Mouse (Mus musculus): ENCODE measurements at regions not wholly inside any gene's neighbourhood (a gene's known extent, or its start where the extent isn't known, plus 50 kb on each side); places are given as distances from the start of the nearest gene placed in this dataset.
A peak's percentile ranks its signal among the peaks of the same experiment; 100 is the strongest.
"Not testable (repeated sequence)": the region's sequence is repeated elsewhere in the genome, so short reads cannot be mapped to it uniquely, and the experiment has no call there.

- H3K36me3 ChIP-seq (replicated peaks; ENCODE audit: control insufficient read depth, insufficient read depth, low read depth, low read length) = no peaks in the 10 kb centered on the region
- WGBS = 39% methylated on average over 4 of the region's 4 CpGs
These were observed 165.9 kb upstream of the Tab2 start for GRCm38 (mm10) chr10:8121895-8122294.

GRCm38 (mm10) chr10:8116821-8117220 is 160.8 kb upstream of the Tab2 start:
- 88% methylated on average over 8 of the region's 8 CpGs for WGBS
- Histone ChIP-seq H3K4me1 (ENCODE audit: control insufficient read depth, insufficient read depth, low read length) (no peaks in the 10 kb centered on the region), H3K4me2 (ENCODE audit: low read depth, low read length) (no peak overlapping the region), H3K9me3 (replicated peaks; ENCODE audit: control insufficient read depth, low read length) (no peaks in the 10 kb centered on the region), H3K27me3 (ENCODE audit: control insufficient read depth, insufficient read depth, low read length) (no peaks in the 10 kb centered on the region), H3K27ac (replicated peaks; ENCODE audit: low read depth, low read length) (no peak overlapping the region), H3K4me3 (ENCODE audit: low read depth, low read length) (no peak overlapping the region), H3K9ac (replicated peaks; ENCODE audit: low read length) (no peak overlapping the region), H3K36me3 (replicated peaks; ENCODE audit: control insufficient read depth, insufficient read depth, low read depth, low read length) (no peaks in the 10 kb centered on the region)
- ATAC-seq (replicated peaks; ENCODE audit: insufficient number of reproducible peaks, low FRiP score, low TSS enrichment, low read depth) (no peak), DNase-seq (ENCODE audit: low spot score) (no peak)

More at GRCm38 (mm10) chr10:8121895-8122294, 165.9 kb upstream of the Tab2 start:
- Histone ChIP-seq H3K9me3 (replicated peaks; ENCODE audit: control insufficient read depth, low read length) (no peaks in the 10 kb centered on the region), H3K4me1 (ENCODE audit: control insufficient read depth, insufficient read depth, low read length) (no peaks in the 10 kb centered on the region), H3K27ac (replicated peaks; ENCODE audit: low read depth, low read length) (no peak overlapping the region), H3K4me3 (ENCODE audit: low read depth, low read length) (no peak overlapping the region), H3K27me3 (ENCODE audit: control insufficient read depth, insufficient read depth, low read length) (no peaks in the 10 kb centered on the region), H3K4me2 (ENCODE audit: low read depth, low read length) (no peak overlapping the region), H3K9ac (replicated peaks; ENCODE audit: low read length) (no peak overlapping the region)
- ATAC-seq (replicated peaks; ENCODE audit: insufficient number of reproducible peaks, low FRiP score, low TSS enrichment, low read depth) = no peak
- no peak for DNase-seq (ENCODE audit: low spot score)

GRCm38 (mm10) chr10:8114932-8115331 is 158.9 kb upstream of the Tab2 start:
- ATAC-seq (replicated peaks; ENCODE audit: insufficient number of reproducible peaks, low FRiP score, low TSS enrichment, low read depth); H3K4me2 ChIP-seq (ENCODE audit: low read depth, low read length): not testable (repeated sequence)

GRCm38 (mm10) chr10:8114530-8114929 is 158.5 kb upstream of the Tab2 start:
- Histone ChIP-seq H3K27ac (replicated peaks; ENCODE audit: low read depth, low read length) (no peak overlapping the region), H3K9me3 (replicated peaks; ENCODE audit: control insufficient read depth, low read length) (no peaks in the 10 kb centered on the region), H3K36me3 (replicated peaks; ENCODE audit: control insufficient read depth, insufficient read depth, low read depth, low read length) (no peaks in the 10 kb centered on the region), H3K4me3 (ENCODE audit: low read depth, low read length) (no peak overlapping the region), H3K4me2 (ENCODE audit: low read depth, low read length) (no peak overlapping the region), H3K9ac (replicated peaks; ENCODE audit: low read length) (no peak overlapping the region), H3K27me3 (ENCODE audit: control insufficient read depth, insufficient read depth, low read length) (no peaks in the 10 kb centered on the region), H3K4me1 (ENCODE audit: control insufficient read depth, insufficient read depth, low read length) (no peaks in the 10 kb centered on the region)
- WGBS = 40% methylated on average over 3 of the region's 3 CpGs
- ATAC-seq (replicated peaks; ENCODE audit: insufficient number of reproducible peaks, low FRiP score, low TSS enrichment, low read depth) (no peak), DNase-seq (ENCODE audit: low spot score) (no peak)

More at GRCm38 (mm10) chr10:8114932-8115331, 158.9 kb upstream of the Tab2 start:
- not testable (repeated sequence) for DNase-seq (ENCODE audit: low spot score); H3K4me3 ChIP-seq (ENCODE audit: low read depth, low read length); H3K27ac ChIP-seq (replicated peaks; ENCODE audit: low read depth, low read length); H3K27me3 ChIP-seq (ENCODE audit: control insufficient read depth, insufficient read depth, low read length); H3K36me3 ChIP-seq (replicated peaks; ENCODE audit: control insufficient read depth, insufficient read depth, low read depth, low read length); H3K4me1 ChIP-seq (ENCODE audit: control insufficient read depth, insufficient read depth, low read length); H3K9me3 ChIP-seq (replicated peaks; ENCODE audit: control insufficient read depth, low read length); H3K9ac ChIP-seq (replicated peaks; ENCODE audit: low read length)
- 54% methylated on average over 5 of the region's 5 CpGs for WGBS

GRCm38 (mm10) chr10:8100489-8100888 is 144.5 kb upstream of the Tab2 start:
- Histone ChIP-seq H3K27ac (replicated peaks; ENCODE audit: low read depth, low read length) (no peak overlapping the region), H3K9me3 (replicated peaks; ENCODE audit: control insufficient read depth, low read length) (no peaks in the 10 kb centered on the region), H3K9ac (replicated peaks; ENCODE audit: low read length) (no peak overlapping the region), H3K4me2 (ENCODE audit: low read depth, low read length) (no peak overlapping the region), H3K27me3 (ENCODE audit: control insufficient read depth, insufficient read depth, low read length) (no peaks in the 10 kb centered on the region), H3K4me1 (ENCODE audit: control insufficient read depth, insufficient read depth, low read length) (no peaks in the 10 kb centered on the region), H3K36me3 (replicated peaks; ENCODE audit: control insufficient read depth, insufficient read depth, low read depth, low read length) (no peaks in the 10 kb centered on the region), H3K4me3 (ENCODE audit: low read depth, low read length) (no peak overlapping the region)
- WGBS = 96% methylated on average over 6 of the region's 6 CpGs
- DNase-seq (ENCODE audit: low spot score) (no peak), ATAC-seq (replicated peaks; ENCODE audit: insufficient number of reproducible peaks, low FRiP score, low TSS enrichment, low read depth) (no peak)

- DNase-seq (ENCODE audit: low spot score) (peak; percentile 23), ATAC-seq (replicated peaks; ENCODE audit: insufficient number of reproducible peaks, low FRiP score, low TSS enrichment, low read depth) (no peak)
- Histone ChIP-seq H3K4me2 (ENCODE audit: low read depth, low read length) (no peak overlapping the region), H3K27ac (replicated peaks; ENCODE audit: low read depth, low read length) (no peak overlapping the region), H3K27me3 (ENCODE audit: control insufficient read depth, insufficient read depth, low read length) (no peaks in the 10 kb centered on the region), H3K9ac (replicated peaks; ENCODE audit: low read length) (no peak overlapping the region), H3K9me3 (replicated peaks; ENCODE audit: control insufficient read depth, low read length) (no peaks in the 10 kb centered on the region), H3K4me3 (ENCODE audit: low read depth, low read length) (no peak overlapping the region), H3K4me1 (ENCODE audit: control insufficient read depth, insufficient read depth, low read length) (no peaks in the 10 kb centered on the region), H3K36me3 (replicated peaks; ENCODE audit: control insufficient read depth, insufficient read depth, low read depth, low read length) (no peaks in the 10 kb centered on the region)
- 12% methylated on average over 2 of the region's 2 CpGs for WGBS
These were observed 139.9 kb upstream of the Tab2 start for GRCm38 (mm10) chr10:8095924-8096323.

- no peak for ATAC-seq (replicated peaks; ENCODE audit: insufficient number of reproducible peaks, low FRiP score, low TSS enrichment, low read depth)
These were observed 139.2 kb upstream of the Tab2 start for GRCm38 (mm10) chr10:8095206-8095605.

GRCm38 (mm10) chr10:8091871-8092552 is 136.0 kb upstream of the Tab2 start:
- DNase-seq (ENCODE audit: low spot score) (no peak), ATAC-seq (replicated peaks; ENCODE audit: insufficient number of reproducible peaks, low FRiP score, low TSS enrichment, low read depth) (no peak)
- no peaks in the 10 kb centered on the region for H3K4me1 ChIP-seq (ENCODE audit: control insufficient read depth, insufficient read depth, low read length)
- no peak overlapping the region for H3K4me2 ChIP-seq (ENCODE audit: low read depth, low read length)
- no peak overlapping the region for H3K9ac ChIP-seq (replicated peaks; ENCODE audit: low read length)
- 58% methylated on average over 8 of the region's 8 CpGs for WGBS
- H3K27me3 ChIP-seq (ENCODE audit: control insufficient read depth, insufficient read depth, low read length) = no peaks in the 10 kb centered on the region
- H3K9me3 ChIP-seq (replicated peaks; ENCODE audit: control insufficient read depth, low read length) = no peaks in the 10 kb centered on the region
- H3K4me3 ChIP-seq (ENCODE audit: low read depth, low read length) = no peak overlapping the region
- no peaks in the 10 kb centered on the region for H3K36me3 ChIP-seq (replicated peaks; ENCODE audit: control insufficient read depth, insufficient read depth, low read depth, low read length)
- no peak overlapping the region for H3K27ac ChIP-seq (replicated peaks; ENCODE audit: low read depth, low read length)

More at GRCm38 (mm10) chr10:8095206-8095605, 139.2 kb upstream of the Tab2 start:
- Histone ChIP-seq H3K27me3 (ENCODE audit: control insufficient read depth, insufficient read depth, low read length) (no peaks in the 10 kb centered on the region), H3K27ac (replicated peaks; ENCODE audit: low read depth, low read length) (no peak overlapping the region), H3K9me3 (replicated peaks; ENCODE audit: control insufficient read depth, low read length) (no peaks in the 10 kb centered on the region), H3K4me2 (ENCODE audit: low read depth, low read length) (no peak overlapping the region), H3K36me3 (replicated peaks; ENCODE audit: control insufficient read depth, insufficient read depth, low read depth, low read length) (no peaks in the 10 kb centered on the region), H3K4me3 (ENCODE audit: low read depth, low read length) (no peak overlapping the region), H3K4me1 (ENCODE audit: control insufficient read depth, insufficient read depth, low read length) (no peaks in the 10 kb centered on the region), H3K9ac (replicated peaks; ENCODE audit: low read length) (no peak overlapping the region)
- DNase-seq (ENCODE audit: low spot score) = no peak
- 69% methylated on average over 3 of the region's 3 CpGs for WGBS

Measured in embryonic facial prominence, embryonic 11.5 days (tissue).